Mouse (Mus musculus) CH12.LX (cell line): ENCODE data around the gene Spag4. TPM values are rescaled to one million over a fixed set of nuclear protein-coding genes. Genes with fewer than 3 reads are reported as not detected.
"Not testable (repeated sequence)": the region's sequence is repeated elsewhere in the genome, so short reads cannot be mapped to it uniquely, and the experiment has no call there.

ENCODE experiments used
- DNase-seq: peaks from one replicate; pipeline ENCODE4 v3.0.0-alpha.2; 2013; ENCODE audit errors: extremely low read depth
- H3K27ac ChIP-seq: 2 replicates; pipeline ENCODE4 v1.5.1; 2012; ENCODE audit warnings: low read depth, mild to moderate bottlenecking, control low read depth, moderate library complexity; ENCODE audit not compliant: insufficient read depth
- H3K27me3 ChIP-seq: replicated peaks from 2 replicates; pipeline ENCODE3; 2012; ENCODE audit warnings: inconsistent platforms
- H3K36me3 ChIP-seq, 2 experiments: replicated peaks in 1 of 2; 2 replicates each; pipeline versions ENCODE3 to v1.6.1; 2012; ENCODE audit warnings: inconsistent platforms in 1 of 2, low read length in 1 of 2, mild to moderate bottlenecking in 1 of 2, mixed read lengths in 1 of 2, moderate library complexity in 1 of 2; ENCODE audit not compliant: control insufficient read depth in 1 of 2, insufficient read depth in 1 of 2
- H3K4me1 ChIP-seq, 2 experiments: 2 replicates each; pipeline ENCODE4 v1.6.1; 2012; ENCODE audit warnings: inconsistent platforms in 1 of 2, moderate library complexity in 1 of 2; ENCODE audit not compliant: insufficient read depth in 2 of 2, control insufficient read depth in 1 of 2
- H3K4me2 ChIP-seq: 2 replicates; pipeline ENCODE4 v1.6.1; 2012; ENCODE audit warnings: low read depth, mild to moderate bottlenecking, control low read depth; ENCODE audit not compliant: poor library complexity, insufficient read depth, severe bottlenecking
- H3K4me3 ChIP-seq, 3 experiments: fragments of 150-350 bp in 1 of 3; sonication (generic) in 1 of 3; replicated peaks in 1 of 3; 2 replicates each; pipeline versions ENCODE3 to v1.5.1; 2011 to 2012; ENCODE audit warnings: low read depth in 2 of 3, low read length in 2 of 3, mild to moderate bottlenecking in 2 of 3, moderate library complexity in 2 of 3, control low read depth in 1 of 3, improper control_type of control experiment in 1 of 3, inconsistent platforms in 1 of 3, mixed read lengths in 1 of 3; ENCODE audit not compliant: poor library complexity in 1 of 3
- H3K79me2 ChIP-seq: replicated peaks from 2 replicates; pipeline ENCODE4 v1.6.1; 2012; ENCODE audit warnings: mild to moderate bottlenecking, moderate library complexity; ENCODE audit not compliant: control insufficient read depth, poor library complexity, insufficient read depth, severe bottlenecking; ENCODE audit errors: extremely low read depth
- H3K9ac ChIP-seq: 2 replicates; pipeline ENCODE4 v1.6.1; 2012; ENCODE audit warnings: low read depth, mild to moderate bottlenecking, control low read depth, moderate library complexity; ENCODE audit not compliant: insufficient read depth
- H3K9me3 ChIP-seq: replicated peaks from 2 replicates; pipeline ENCODE3; 2012; ENCODE audit warnings: low read length, inconsistent platforms, mixed read lengths
- BHLHE40 ChIP-seq: IDR thresholded peaks from 2 replicates; pipeline ENCODE4 v1.6.1; 2011; ENCODE audit warnings: mild to moderate bottlenecking, low read depth, low read length, improper control_type of control experiment
- MAFK ChIP-seq: IDR thresholded peaks from 2 replicates; pipeline ENCODE4 v1.6.1; 2011; ENCODE audit warnings: low read length, improper control_type of control experiment; ENCODE audit not compliant: insufficient replicate concordance
- MAZ ChIP-seq: IDR thresholded peaks from 2 replicates; pipeline ENCODE4 v1.6.1; 2012; ENCODE audit warnings: low read depth, mild to moderate bottlenecking, inconsistent platforms, low read length, improper control_type of control experiment, moderate library complexity
- NELFE ChIP-seq: IDR thresholded peaks from 2 replicates; pipeline ENCODE4 v1.6.1; 2011; ENCODE audit warnings: low read depth, low read length, improper control_type of control experiment
- POLR2A ChIP-seq: IDR thresholded peaks from 2 replicates; pipeline ENCODE4 v1.6.1; 2011; ENCODE audit warnings: low read depth, mild to moderate bottlenecking, improper control_type of control experiment, low read length
- SIN3A ChIP-seq: IDR thresholded peaks from 2 replicates; pipeline ENCODE4 v1.6.1; 2012; ENCODE audit warnings: low read length, improper control_type of control experiment, inconsistent platforms
- TBP ChIP-seq: conservative IDR thresholded peaks from 2 replicates; pipeline ENCODE4 v1.6.1; 2011; ENCODE audit warnings: low read depth, low read length, improper control_type of control experiment
- TCF12 ChIP-seq: IDR thresholded peaks from 2 replicates; pipeline ENCODE4 v1.6.1; 2014; ENCODE audit warnings: low read depth, mild to moderate bottlenecking, inconsistent platforms, low read length, improper control_type of control experiment
- ZC3H11A ChIP-seq: IDR thresholded peaks from 2 replicates; pipeline ENCODE4 v1.6.1; 2012; ENCODE audit warnings: low read depth, mild to moderate bottlenecking, inconsistent platforms, low read length, improper control_type of control experiment
- ZMIZ1 ChIP-seq: IDR thresholded peaks from 2 replicates; pipeline ENCODE4 v1.6.1; 2012; ENCODE audit warnings: low read depth, mild to moderate bottlenecking, inconsistent platforms, low read length, improper control_type of control experiment
- ZNF384 ChIP-seq: IDR thresholded peaks from 2 replicates; pipeline ENCODE4 v1.6.1; 2012; ENCODE audit warnings: low read depth, low read length, improper control_type of control experiment, inconsistent platforms
- dilution Hi-C: fragments of 300-500 bp; cut with MboI; formaldehyde crosslinking; loops from 2 replicates; pipeline ENCODE4 v1.14.3; 2020; ENCODE audit warnings: low sequenced_read_pairs; ENCODE audit not compliant: extremely low pct_unique_long_range_greater_than_20kb, extremely low pct_ligation_motif_present
- in situ Hi-C: fragments of 300-500 bp; cut with MboI; formaldehyde crosslinking; loops from 3 replicates; pipeline ENCODE4 v1.14.3; 2019; ENCODE audit warnings: low sequenced_read_pairs, low pct_ligation_motif_present, low pct_unique_long_range_greater_than_20kb, mixed read lengths
- polyA plus RNA-seq: library from polyadenylated mRNA; unstranded; fragments of >175 nt; gene quantifications from 2 replicates; pipeline ENCODE4 v1.2.1, GENCODE M21; 2012; ENCODE audit warnings: low read depth; ENCODE audit not compliant: insufficient read length
- total RNA-seq, 2 experiments: library from RNA; depleted of rRNA; stranded (reverse); fragments of 300-350 nt in 1 of 2; fragments of >200 nt in 1 of 2; gene quantifications; 2 replicates each; pipeline ENCODE4 v1.2.3; 2012 to 2014

Gene Spag4
- total and polyA plus RNA-seq, 3 experiments: 2.2 to 3.6 (median 2.6) TPM

DNA sequence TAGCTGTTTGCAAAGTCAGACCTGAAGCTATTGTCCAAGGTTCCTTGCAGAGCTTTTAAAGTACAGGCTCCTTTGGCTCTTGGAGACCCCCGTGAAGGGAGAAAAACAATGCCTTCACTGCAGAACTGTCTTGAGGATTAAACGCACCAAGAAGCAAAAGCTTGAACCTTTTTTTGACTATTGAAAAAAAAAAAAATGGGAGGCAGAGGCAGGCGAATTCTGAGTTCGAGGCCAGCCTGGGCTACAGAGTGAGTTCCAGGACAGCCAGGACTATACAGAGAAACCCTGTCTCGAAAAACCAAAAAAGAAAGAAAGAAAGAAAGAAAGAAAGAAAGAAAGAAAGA lies 47.1 kb downstream of the Spag4 start:
- H3K27me3 ChIP-seq, in situ Hi-C loops, DNase-seq, H3K9me3 ChIP-seq, dilution Hi-C loops, H3K27ac ChIP-seq, H3K36me3 ChIP-seq, H3K4me2 ChIP-seq: not testable (repeated sequence)
- Histone ChIP-seq H3K4me1 (peaks cover 2 to 24% of the 10 kb centered on the region in 2 experiments; a peak in 1 of 4 replicates), H3K79me2 (peaks cover 44% of the 10 kb centered on the region), H3K9ac (peak overlapping the region; percentile 28; the same call in 1 of the 2 replicates), H3K4me3 (peak overlapping the region; percentile 35 to 94 (median 93))
- TF ChIP-seq ZNF384 (peak; percentile 75), POLR2A (peak; percentile 49; the same call in 1 of the 2 replicates), TBP (peak; percentile 81; the same call in 1 of the 2 replicates), SIN3A (peak; percentile 12; the same call in 1 of the 2 replicates)

- Histone ChIP-seq H3K79me2 (no peaks in the 10 kb centered on the region), H3K4me3 (no peak overlapping the region), H3K9ac (no peak overlapping the region)
- DNase-seq: no peak
- dilution Hi-C loops: no loop called here
- no peak for TF ChIP-seq ZNF384
- TF ChIP-seq TCF12: no peak
- no peak for TF ChIP-seq NELFE
- TF ChIP-seq BHLHE40: no peak
- TF ChIP-seq ZC3H11A: no peak
- TF ChIP-seq MAZ: no peak
- TF ChIP-seq MAFK: no peak
- no peak for TF ChIP-seq ZMIZ1
- TF ChIP-seq, all 38 proteins: peak for 0
- no peaks in the 10 kb centered on the region for H3K4me1 ChIP-seq
- H3K36me3 ChIP-seq: peaks cover 11 to 24% of the 10 kb centered on the region in 2 experiments
- no peak overlapping the region for H3K4me2 ChIP-seq
- no peak overlapping the region for H3K27ac ChIP-seq
- in situ Hi-C loops: no loop called here
- peaks cover 4% of the 10 kb centered on the region for H3K9me3 ChIP-seq
- no peaks in the 10 kb centered on the region for H3K27me3 ChIP-seq
These were observed 54.6 kb downstream of the Spag4 start for GRCm38 (mm10) chr2:156119566-156119965.

Other genes starting within 250 kb of the Spag4 start
- gene BC029722, start 245.7 kb upstream of the Spag4 start, total RNA-seq (2012; rRNA removed): 12.4 and 12.7 TPM in 2 replicates
- 22.7 and 23.8 TPM in 2 replicates for gene BC029722, start 245.7 kb upstream of the Spag4 start, total RNA-seq (2014; rRNA removed)
- gene BC029722, start 245.7 kb upstream of the Spag4 start, polyA plus RNA-seq: 31.8 and 33.8 TPM in 2 replicates
- gene Eif6, start 238.2 kb upstream of the Spag4 start, total RNA-seq (2012; rRNA removed): 289 and 331 TPM in 2 replicates
- gene Eif6, start 238.2 kb upstream of the Spag4 start, total RNA-seq (2014; rRNA removed): 211 and 220 TPM in 2 replicates
- gene Eif6, start 238.2 kb upstream of the Spag4 start, polyA plus RNA-seq: 453 and 463 TPM in 2 replicates
- 0.04 and 0.08 TPM in 2 replicates for gene Fam83c, start 230.3 kb upstream of the Spag4 start, total RNA-seq (2012; rRNA removed)
- gene Fam83c, start 230.3 kb upstream of the Spag4 start, total RNA-seq (2014; rRNA removed): not detected in 2 replicates
- 0.08 and 0.09 TPM in 2 replicates for gene Fam83c, start 230.3 kb upstream of the Spag4 start, polyA plus RNA-seq
- 49.8 and 60.4 TPM in 2 replicates for gene Uqcc1, start 134.9 kb upstream of the Spag4 start, total RNA-seq (2012; rRNA removed)
- gene Uqcc1, start 134.9 kb upstream of the Spag4 start, total RNA-seq (2014; rRNA removed): 55.2 and 66.8 TPM in 2 replicates
- 35.3 and 43.3 TPM in 2 replicates for gene Uqcc1, start 134.9 kb upstream of the Spag4 start, polyA plus RNA-seq
- not detected in 2 replicates for gene Gm15557, start 124.4 kb upstream of the Spag4 start, total RNA-seq (2012; rRNA removed)
- not detected in 2 replicates for gene Gm15557, start 124.4 kb upstream of the Spag4 start, total RNA-seq (2014; rRNA removed)
- not detected in 2 replicates for gene Gm15557, start 124.4 kb upstream of the Spag4 start, polyA plus RNA-seq
- gene Gdf5, start 119.8 kb upstream of the Spag4 start, total RNA-seq (2012; rRNA removed): not detected in 2 replicates
- gene Gdf5, start 119.8 kb upstream of the Spag4 start, total RNA-seq (2014; rRNA removed): not detected in 2 replicates
- gene Gdf5, start 119.8 kb upstream of the Spag4 start, polyA plus RNA-seq: not detected in 2 replicates
- 29.1 and 31.4 TPM in 2 replicates for gene Cep250, start 108.7 kb upstream of the Spag4 start, total RNA-seq (2012; rRNA removed)
- gene Cep250, start 108.7 kb upstream of the Spag4 start, total RNA-seq (2014; rRNA removed): 13.5 and 17.7 TPM in 2 replicates
- 25.8 and 26.3 TPM in 2 replicates for gene Cep250, start 108.7 kb upstream of the Spag4 start, polyA plus RNA-seq
- gene 6430550D23Rik, start 57.2 kb upstream of the Spag4 start, total RNA-seq (2012; rRNA removed): 1.1 and 1.4 TPM in 2 replicates
- gene 6430550D23Rik, start 57.2 kb upstream of the Spag4 start, total RNA-seq (2014; rRNA removed): 0.78 and 1.1 TPM in 2 replicates
- 0.81 and 1.7 TPM in 2 replicates for gene 6430550D23Rik, start 57.2 kb upstream of the Spag4 start, polyA plus RNA-seq
- gene Ergic3, start 57.1 kb upstream of the Spag4 start, total RNA-seq (2012; rRNA removed): 132 and 136 TPM in 2 replicates
- 51.6 and 53.0 TPM in 2 replicates for gene Ergic3, start 57.1 kb upstream of the Spag4 start, total RNA-seq (2014; rRNA removed)
- 146 and 163 TPM in 2 replicates for gene Ergic3, start 57.1 kb upstream of the Spag4 start, polyA plus RNA-seq
- not detected in 2 replicates for gene Fer1l4, start 12.2 kb upstream of the Spag4 start, total RNA-seq (2012; rRNA removed)
- not detected in 2 replicates for gene Fer1l4, start 12.2 kb upstream of the Spag4 start, total RNA-seq (2014; rRNA removed)
- gene Fer1l4, start 12.2 kb upstream of the Spag4 start, polyA plus RNA-seq: not detected in 2 replicates
- gene Cpne1, start 46.8 kb downstream of the Spag4 start, total RNA-seq (2012; rRNA removed): 36.8 and 39.8 TPM in 2 replicates
- gene Cpne1, start 46.8 kb downstream of the Spag4 start, total RNA-seq (2014; rRNA removed): 34.0 and 36.6 TPM in 2 replicates
- 24.6 and 33.0 TPM in 2 replicates for gene Cpne1, start 46.8 kb downstream of the Spag4 start, polyA plus RNA-seq
- gene Rbm12, start 46.8 kb downstream of the Spag4 start, total RNA-seq (2012; rRNA removed): 9.6 and 13.2 TPM in 2 replicates
- gene Rbm12, start 46.8 kb downstream of the Spag4 start, total RNA-seq (2014; rRNA removed): 20.7 and 25.2 TPM in 2 replicates
- 33.4 and 36.5 TPM in 2 replicates for gene Rbm12, start 46.8 kb downstream of the Spag4 start, polyA plus RNA-seq
- 14.7 and 18.8 TPM in 2 replicates for gene Gm28036, start 61.9 kb downstream of the Spag4 start, total RNA-seq (2012; rRNA removed)
- gene Gm28036, start 61.9 kb downstream of the Spag4 start, total RNA-seq (2014; rRNA removed): 10.5 and 17.0 TPM in 2 replicates
- gene Gm28036, start 61.9 kb downstream of the Spag4 start, polyA plus RNA-seq: 15.3 and 18.4 TPM in 2 replicates
- gene Romo1, start 78.9 kb downstream of the Spag4 start, total RNA-seq (2012; rRNA removed): 292 and 319 TPM in 2 replicates
- gene Romo1, start 78.9 kb downstream of the Spag4 start, total RNA-seq (2014; rRNA removed): 110 and 130 TPM in 2 replicates
- gene Romo1, start 78.9 kb downstream of the Spag4 start, polyA plus RNA-seq: 255 and 303 TPM in 2 replicates
- gene Nfs1, start 79.0 kb downstream of the Spag4 start, total RNA-seq (2012; rRNA removed): 58.6 and 60.6 TPM in 2 replicates
- gene Nfs1, start 79.0 kb downstream of the Spag4 start, total RNA-seq (2014; rRNA removed): 68.8 and 72.1 TPM in 2 replicates
- 49.2 and 51.3 TPM in 2 replicates for gene Nfs1, start 79.0 kb downstream of the Spag4 start, polyA plus RNA-seq
- 212 and 232 TPM in 2 replicates for gene Rbm39, start 115.1 kb downstream of the Spag4 start, total RNA-seq (2012; rRNA removed)
- gene Rbm39, start 115.1 kb downstream of the Spag4 start, total RNA-seq (2014; rRNA removed): 417 and 491 TPM in 2 replicates
- gene Rbm39, start 115.1 kb downstream of the Spag4 start, polyA plus RNA-seq: 376 and 400 TPM in 2 replicates
- 15.2 and 17.6 TPM in 2 replicates for gene Phf20, start 131.3 kb downstream of the Spag4 start, total RNA-seq (2012; rRNA removed)
- gene Phf20, start 131.3 kb downstream of the Spag4 start, total RNA-seq (2014; rRNA removed): 11.7 and 14.4 TPM in 2 replicates
- 13.3 and 18.4 TPM in 2 replicates for gene Phf20, start 131.3 kb downstream of the Spag4 start, polyA plus RNA-seq
- gene Cnbd2, start 247.1 kb downstream of the Spag4 start, total RNA-seq (2012; rRNA removed): 2.1 and 3.0 TPM in 2 replicates
- 0.99 and 1.0 TPM in 2 replicates for gene Cnbd2, start 247.1 kb downstream of the Spag4 start, total RNA-seq (2014; rRNA removed)
- 2.7 and 3.6 TPM in 2 replicates for gene Cnbd2, start 247.1 kb downstream of the Spag4 start, polyA plus RNA-seq
- 64.0 and 72.6 TPM in 2 replicates for gene Scand1, start 247.5 kb downstream of the Spag4 start, total RNA-seq (2012; rRNA removed)
- 78.5 and 86.6 TPM in 2 replicates for gene Scand1, start 247.5 kb downstream of the Spag4 start, total RNA-seq (2014; rRNA removed)
- gene Scand1, start 247.5 kb downstream of the Spag4 start, polyA plus RNA-seq: 48.5 and 48.7 TPM in 2 replicates